22 mouse cellular contexts compared by ENCODE assay signal in genomic region chr13:54983001-54983400, GRCm38 (mm10). TPM values are rescaled to one million over a fixed set of nuclear protein-coding genes. Genes with fewer than 3 reads are reported as not detected.
A peak's percentile ranks its signal among the peaks of the same experiment; 100 is the strongest.
DNase-seq lines count a peak whose midpoint lies in the region; ATAC-seq and TF ChIP-seq lines count a peak whose summit lies in the region.
"Had no signal": no experiment of that assay in that cellular context is flagged by ENCODE, and none has a peak within 500 bp of the region (broad histone marks: within the 10 kb centered on the region; RNA-seq: fewer than 3 reads in every experiment).

No protein-coding gene starts in this region.

- H3K4me2 ChIP-seq in lung, postnatal 0 days (replicated peaks; ENCODE audit: low read depth, low read length) = no peak overlapping the region
- H3K4me2 ChIP-seq: embryonic facial prominence, embryonic 13.5 days; embryonic facial prominence, embryonic 15.5 days; forebrain, embryonic 12.5 days had no signal

- no peaks in the 10 kb centered on the region for H3K9me3 ChIP-seq in lung, postnatal 0 days (ENCODE audit: low read length)
- H3K9me3 ChIP-seq: embryonic facial prominence, embryonic 13.5 days; embryonic facial prominence, embryonic 15.5 days; forebrain, embryonic 10.5 days; forebrain, embryonic 12.5 days had no signal

- intact Hi-C loops in gastrocnemius, postnatal 36 days (cut with DNase I) = no loop called here

- H3K27me3 ChIP-seq in lung, postnatal 0 days (replicated peaks; ENCODE audit: insufficient read depth, low read length) = no peaks in the 10 kb centered on the region

- 59% methylated on average over 8 of the region's 8 CpGs for WGBS in lung, postnatal 0 days

- H3K4me3 ChIP-seq in lung, postnatal 0 days (ENCODE audit: low read depth, low read length) = no peak overlapping the region
- H3K4me3 ChIP-seq: embryonic facial prominence, embryonic 13.5 days; embryonic facial prominence, embryonic 15.5 days; erythroblast, embryonic 14.5 days; forebrain, embryonic 10.5 days; forebrain, embryonic 12.5 days had no signal

- ATAC-seq in lung, postnatal 0 days = no peak
- ATAC-seq in granulocyte monocyte progenitor cell, adult 5-6 weeks (replicated peaks; ENCODE audit: poor library complexity, severe bottlenecking) = peak; percentile 61
- 0 out of 2 replicates have a peak, but pooled peaks have one; percentile 42 for ATAC-seq in megakaryocyte progenitor cell, adult 5-6 weeks (replicated peaks; ENCODE audit: poor library complexity)
- ATAC-seq in megakaryocyte-erythroid progenitor cell, adult 5-6 weeks (replicated peaks; ENCODE audit: low FRiP score, low TSS enrichment, poor library complexity, severe bottlenecking) = no peak
- ATAC-seq: forebrain, embryonic 14.5 days; forebrain, embryonic 16.5 days had no signal

- no peaks in the 10 kb centered on the region for H3K36me3 ChIP-seq in lung, postnatal 0 days (ENCODE audit: insufficient read depth, low read length)
- H3K36me3 ChIP-seq: embryonic facial prominence, embryonic 13.5 days; embryonic facial prominence, embryonic 15.5 days; forebrain, embryonic 10.5 days; forebrain, embryonic 12.5 days had no signal

- H3K27ac ChIP-seq in lung, postnatal 0 days (ENCODE audit: low read length) = no peak overlapping the region
- H3K27ac ChIP-seq: embryonic facial prominence, embryonic 13.5 days; embryonic facial prominence, embryonic 15.5 days; forebrain, embryonic 10.5 days; forebrain, embryonic 12.5 days had no signal

- TF ChIP-seq EP300 in lung, postnatal 0 days (IDR thresholded peaks at IDR 0.05) = no peak

- TF ChIP-seq CTCF in lung, postnatal 0 days (IDR thresholded peaks at IDR 0.05) = no peak

- H3K4me1 ChIP-seq in lung, postnatal 0 days (ENCODE audit: insufficient read depth, low read depth, low read length) = no peaks in the 10 kb centered on the region

- H3K9ac ChIP-seq in lung, postnatal 0 days (replicated peaks; ENCODE audit: low read depth) = no peak overlapping the region
- H3K9ac ChIP-seq: embryonic facial prominence, embryonic 13.5 days; embryonic facial prominence, embryonic 15.5 days; forebrain, embryonic 12.5 days had no signal

- peak; percentile 12 for DNase-seq in lung, postnatal 0 days (ENCODE audit: low spot score)
- DNase-seq in lung, postnatal 14 days = no peak
- DNase-seq in 416B (ENCODE audit: low read depth) = peak; percentile 31
- DNase-seq in gastrocnemius, postnatal 36 days = no peak
- DNase-seq in cerebellum, postnatal 14 days = no peak
- DNase-seq: adrenal gland, adult 2 months; adrenal gland, postnatal 10 days; adrenal gland, postnatal 25 days; cerebellum, adult 9-10 months; embryo, embryonic 11 days had no signal

RNA-seq across cellular contexts. Expression of gene Unc5a, which starts 33.8 kb away (rescaled TPM):
- polyA plus RNA-seq in lung, postnatal 0 days (2015; fragmentation: Nextera tagmentation; extraction: Ambion mirVana) = 1.4 and 1.9 TPM in 2 replicates
- not detected in 2 replicates for total RNA-seq in granulocyte monocyte progenitor cell, adult 5-6 weeks (2014; fragmentation: Nextera tagmentation)
- 0.30 TPM in 1 of 2 replicates, not detected in the other for total RNA-seq in granulocyte monocyte progenitor cell, adult 5-6 weeks (2017)
- total RNA-seq in megakaryocyte progenitor cell, adult 5-6 weeks (2015) = 0.59 and 0.64 TPM in 2 replicates
- total RNA-seq in megakaryocyte progenitor cell, adult 5-6 weeks (2017) = 0.04 and 0.51 TPM in 2 replicates
- 1 to 10 TPM; 7.1 to 8.6 TPM for total RNA-seq in gastrocnemius, postnatal 36 days (2021)
- total RNA-seq in megakaryocyte-erythroid progenitor cell, adult 5-6 weeks (2014; fragmentation: Nextera tagmentation) = 0.04 TPM in 1 of 2 replicates, not detected in the other
- 0.27 TPM in 1 of 2 replicates, not detected in the other for total RNA-seq in megakaryocyte-erythroid progenitor cell, adult 5-6 weeks (2017)
- total RNA-seq: MEL had no signal
- polyA plus RNA-seq: erythroblast, embryonic 14.5 days had no signal

RNA-seq across cellular contexts. Expression of gene Hk3, which starts 38.2 kb away (rescaled TPM):
- 1.0 and 1.1 TPM in 2 replicates for polyA plus RNA-seq in lung, postnatal 0 days (2015; fragmentation: Nextera tagmentation; extraction: Ambion mirVana)
- total RNA-seq in granulocyte monocyte progenitor cell, adult 5-6 weeks (2014; fragmentation: Nextera tagmentation) = 190 and 234 TPM in 2 replicates
- total RNA-seq in granulocyte monocyte progenitor cell, adult 5-6 weeks (2017) = 194 and 218 TPM in 2 replicates
- total RNA-seq in megakaryocyte progenitor cell, adult 5-6 weeks (2015) = 83.9 and 84.9 TPM in 2 replicates
- 179 and 185 TPM in 2 replicates for total RNA-seq in megakaryocyte progenitor cell, adult 5-6 weeks (2017)
- total RNA-seq in gastrocnemius, postnatal 36 days (2021) = under 1 TPM; 0.18 to 0.74 TPM
- total RNA-seq in megakaryocyte-erythroid progenitor cell, adult 5-6 weeks (2014; fragmentation: Nextera tagmentation) = 2.6 TPM in 1 of 2 replicates, not detected in the other
- total RNA-seq in megakaryocyte-erythroid progenitor cell, adult 5-6 weeks (2017) = 0.38 and 1.9 TPM in 2 replicates
- total RNA-seq: MEL had no signal
- polyA plus RNA-seq: C2C12 had no signal

Comparison
In these comparisons a context has a peak if more than half of its experiments do, and no peak if none do; other contexts are left out.
1. DNase-seq: peak in lung, postnatal 0 days (single experiment) and 416B (single experiment); none in lung, postnatal 14 days (single experiment), gastrocnemius, postnatal 36 days (0 of 2) and cerebellum, postnatal 14 days (0 of 2).
2. ATAC-seq: peak in granulocyte monocyte progenitor cell, adult 5-6 weeks (single experiment) and megakaryocyte progenitor cell, adult 5-6 weeks (single experiment); none in lung, postnatal 0 days (single experiment) and megakaryocyte-erythroid progenitor cell, adult 5-6 weeks (single experiment).
3. RNA of gene Unc5a, which starts 33.8 kb away (total RNA-seq): 7.1 to 8.6 TPM in gastrocnemius, postnatal 36 days; 0.04 to 0.64 TPM in megakaryocyte progenitor cell, adult 5-6 weeks, 0.04 to 0.27 TPM in megakaryocyte-erythroid progenitor cell, adult 5-6 weeks and 0.30 TPM in granulocyte monocyte progenitor cell, adult 5-6 weeks; every median in the first group is over 4 times any median in the second.
4. RNA of gene Hk3, which starts 38.2 kb away (total RNA-seq): 190 to 234 TPM in granulocyte monocyte progenitor cell, adult 5-6 weeks and 83.9 to 185 TPM in megakaryocyte progenitor cell, adult 5-6 weeks; 0.38 to 2.6 TPM in megakaryocyte-erythroid progenitor cell, adult 5-6 weeks and 0.18 to 0.74 TPM in gastrocnemius, postnatal 36 days; every median in the first group is over 10 times any median in the second.